Mouse (Mus musculus) adrenal gland, postnatal 10 days (tissue): ENCODE results near the gene Flcn. TPM values are rescaled to one million over a fixed set of nuclear protein-coding genes. Genes with fewer than 3 reads are reported as not detected.

Source experiments
- DNase-seq: peaks from one replicate; pipeline ENCODE4 v3.0.0; 2021; ENCODE audit warnings: mixed read lengths
- total RNA-seq, 2 experiments: library from RNA; stranded (reverse); gene quantifications; 2 replicates each; pipeline ENCODE4 v1.2.3; 2021

The Flcn gene
- total RNA-seq, 2 experiments from 2014 or later, result 33.3 to 51.3 TPM

DNA sequence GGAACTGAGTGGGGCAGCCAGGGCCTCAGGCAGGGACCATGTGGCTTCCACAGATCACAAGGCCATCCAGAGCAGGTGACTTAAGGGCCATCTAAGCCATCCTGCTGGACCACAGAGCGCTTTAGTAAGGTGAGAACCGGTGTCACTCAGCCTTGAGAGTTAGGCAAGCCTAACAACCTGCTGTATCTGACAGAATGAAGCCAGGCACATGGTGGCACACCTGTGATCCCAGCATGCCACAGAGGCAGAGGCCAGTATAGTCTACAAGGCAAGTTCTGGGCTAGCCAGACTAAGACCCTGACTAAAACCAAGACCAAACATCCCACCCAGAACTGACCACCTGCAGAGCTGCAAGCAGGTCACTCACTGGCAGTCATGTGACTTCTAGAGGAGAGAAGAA is 4.2 kb downstream of the Flcn start:
- DNase-seq, result no peak

DNA sequence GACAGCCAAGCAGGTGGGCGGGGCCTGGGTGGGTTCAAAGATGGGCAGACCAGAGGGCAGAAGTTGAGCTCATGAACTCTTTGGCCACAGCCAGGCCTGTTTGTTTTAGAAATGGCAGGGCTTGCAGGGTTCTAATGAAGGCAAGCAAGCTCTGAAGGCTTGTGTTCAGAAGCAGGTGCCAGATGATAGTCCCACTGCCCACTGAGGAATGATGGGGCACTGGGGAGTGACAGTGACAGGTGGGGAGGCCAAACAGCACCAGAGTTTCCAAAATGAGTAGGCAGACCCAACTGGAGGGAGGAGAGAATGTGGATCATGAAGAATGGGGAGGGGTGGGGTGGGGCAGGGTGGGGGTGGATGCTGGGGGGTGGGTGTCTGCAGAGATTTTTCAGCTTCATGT is 4.6 kb downstream of the Flcn start:
- DNase-seq, result no peak

DNA sequence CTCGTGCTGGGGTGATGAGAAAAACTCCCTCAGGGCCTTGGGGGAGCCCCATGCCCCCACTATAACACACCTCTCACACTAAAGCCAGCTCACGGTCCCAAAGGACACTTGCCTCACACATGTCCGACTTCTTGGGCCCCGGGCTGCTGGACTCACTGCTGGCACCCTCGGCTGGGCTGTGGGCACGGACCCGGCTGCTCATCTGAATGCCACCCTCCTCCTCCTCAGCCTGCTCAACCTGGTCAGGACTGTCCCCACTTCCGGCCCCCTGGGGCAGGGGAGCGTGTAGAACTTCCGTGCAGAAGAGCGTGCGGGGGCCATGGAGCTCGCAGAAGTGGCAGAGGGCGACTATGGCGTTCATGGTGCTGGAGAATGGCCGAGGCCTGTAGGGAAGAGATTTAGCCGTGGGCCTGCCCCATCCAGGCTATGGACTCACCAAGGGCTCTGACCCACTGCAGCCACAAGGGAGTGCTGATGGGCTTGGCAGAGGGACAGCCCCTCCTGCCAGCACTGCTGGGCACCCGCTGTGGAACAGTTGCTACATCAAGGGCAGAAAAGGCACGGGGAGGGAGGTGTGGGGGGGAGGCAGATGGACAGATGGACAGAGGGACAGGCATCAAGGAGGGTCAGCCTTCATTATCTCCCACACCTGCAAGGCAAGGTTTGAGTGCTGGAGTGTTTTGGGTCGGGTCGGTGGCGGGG is 5.3 kb downstream of the Flcn start:
- peak; percentile 78 for DNase-seq

DNA sequence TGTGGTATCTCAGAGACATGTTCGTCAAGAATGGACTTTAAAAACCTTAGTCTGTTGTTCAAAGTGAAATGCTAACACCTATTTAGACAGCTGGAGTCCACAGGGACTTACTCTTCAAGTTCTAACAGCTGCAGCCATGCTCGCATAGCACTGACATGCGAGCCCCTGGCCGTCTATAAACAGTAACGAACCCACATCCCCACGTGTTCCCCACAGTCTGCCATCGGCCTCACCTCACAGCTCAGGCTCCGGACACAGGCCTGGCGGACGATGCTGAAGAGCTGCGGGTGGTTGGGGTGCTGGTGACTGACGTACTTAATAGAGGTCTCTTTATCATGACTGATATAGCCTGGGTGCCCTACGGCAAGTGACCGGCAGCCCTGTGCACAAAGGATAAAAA is 6.3 kb downstream of the Flcn start:
- no peak for DNase-seq

- no peak for DNase-seq
Observed at GRCm38 (mm10) chr11:59801881-59802280, 7.9 kb downstream of the Flcn start.

DNA sequence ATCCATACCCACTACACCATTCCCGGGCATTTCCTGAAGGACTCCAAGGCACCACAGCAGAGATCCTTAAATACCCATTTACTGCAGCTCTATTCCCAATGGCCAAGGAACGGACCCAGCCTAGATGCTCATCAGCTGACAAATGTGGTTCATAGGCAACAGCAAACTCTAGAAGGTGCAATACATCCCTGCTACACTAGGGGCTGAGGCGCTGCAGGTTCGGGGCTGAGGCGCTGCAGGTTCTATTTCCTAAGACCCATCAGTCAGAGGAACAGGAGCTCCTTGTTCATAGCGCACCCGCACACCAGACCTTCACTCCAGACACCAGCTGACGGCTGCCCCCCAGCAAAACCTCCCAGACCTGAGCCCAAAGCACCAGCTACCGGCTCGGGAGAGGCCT is 9.4 kb downstream of the Flcn start:
- DNase-seq, result no peak

DNA sequence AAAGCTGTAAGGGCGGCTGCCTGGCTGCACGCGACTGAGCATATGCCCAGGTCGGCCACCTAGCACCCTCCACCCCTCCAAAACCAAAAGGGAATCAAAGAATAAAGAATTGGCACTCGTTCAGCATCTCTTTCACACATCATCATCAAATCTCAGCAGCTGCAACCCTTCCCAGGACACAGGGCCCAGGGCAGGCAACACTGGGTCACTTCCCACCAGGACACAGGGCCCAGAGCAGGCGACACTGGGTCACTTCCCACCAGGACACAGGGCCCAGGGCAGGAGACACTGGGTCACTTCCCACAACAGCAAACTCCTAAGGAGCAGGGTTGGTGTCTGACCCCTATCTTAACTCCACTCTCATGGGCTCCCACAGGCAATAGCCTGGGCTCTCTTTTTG is 16.4 kb downstream of the Flcn start:
- no peak for DNase-seq

- no peak for DNase-seq
Observed at GRCm38 (mm10) chr11:59789311-59789710, 20.5 kb downstream of the Flcn start.

- peak; percentile 81 for DNase-seq
Observed at GRCm38 (mm10) chr11:59787199-59787781, 22.5 kb downstream of the Flcn start, which contains the start of gene Pld6. Pld6 (minus strand) TSS chr11:59787645.

GRCm38 (mm10) chr11:59786444-59787198 is 23.2 kb downstream of the Flcn start:
- DNase-seq, result no peak

DNA sequence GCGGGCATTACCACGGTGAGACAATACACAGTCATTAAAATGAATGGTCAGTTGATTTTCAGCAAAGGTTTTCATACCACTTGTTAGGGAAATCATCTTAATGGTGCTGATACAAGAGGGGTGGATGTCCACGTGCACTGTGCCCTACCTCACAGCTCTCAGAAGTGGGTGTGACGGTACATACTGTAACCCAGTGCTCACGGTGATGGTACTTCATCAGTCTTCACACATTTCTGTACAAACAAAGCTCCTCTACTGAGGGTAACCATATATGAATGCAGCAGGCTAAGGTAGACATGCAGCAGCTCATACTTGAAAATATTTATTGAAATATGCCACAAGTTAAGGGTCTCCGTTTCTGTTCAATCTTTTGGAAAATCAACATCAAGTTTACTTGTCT is 26.2 kb downstream of the Flcn start:
- DNase-seq, result no peak

DNA sequence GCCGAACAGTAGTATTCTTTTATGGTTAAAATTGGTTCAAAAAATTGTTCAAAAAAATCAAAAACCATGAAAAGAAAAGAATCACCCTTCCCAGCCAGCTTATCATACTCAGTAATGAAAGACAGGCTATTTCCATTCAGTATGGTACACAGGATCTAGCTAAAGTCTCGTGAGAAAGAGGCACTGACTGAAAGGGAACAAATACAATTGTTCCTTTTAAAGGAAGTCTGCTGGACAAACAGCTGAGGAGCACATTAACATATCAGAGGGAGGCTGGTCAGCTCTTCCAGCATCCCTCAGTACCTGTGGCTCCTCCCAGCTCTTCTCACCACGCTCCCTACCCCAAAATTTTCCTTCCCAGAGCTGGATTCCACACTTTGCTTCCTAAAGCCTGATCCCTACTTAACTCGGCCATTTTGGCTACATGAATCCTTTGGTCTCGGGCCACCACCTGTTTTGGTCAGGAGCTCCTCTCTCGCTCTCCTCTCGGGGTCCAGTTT is 27.7 kb downstream of the Flcn start:
- no peak for DNase-seq

DNA sequence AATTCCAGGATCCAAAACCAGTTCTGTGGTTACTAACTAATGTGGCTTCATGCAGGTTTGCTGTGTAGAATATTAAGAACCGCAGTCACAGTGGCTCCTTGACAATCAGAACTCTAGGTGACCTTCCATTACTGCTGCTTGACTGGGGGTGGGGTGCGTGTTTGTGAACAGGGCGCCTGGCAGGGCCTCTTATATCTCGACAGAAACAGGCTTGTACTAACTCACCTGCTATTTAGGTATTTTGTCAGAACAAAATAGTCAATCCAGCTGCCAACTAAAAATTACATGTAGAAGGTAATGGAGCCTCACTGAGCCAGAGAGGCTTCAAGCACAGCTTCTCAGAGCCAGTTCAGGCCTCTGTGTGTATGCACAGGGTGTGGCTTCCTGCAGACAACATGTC is 29.6 kb downstream of the Flcn start:
- DNase-seq, result no peak

GRCm38 (mm10) chr11:59779406-59779805 is 30.4 kb downstream of the Flcn start:
- DNase-seq, result no peak

DNA sequence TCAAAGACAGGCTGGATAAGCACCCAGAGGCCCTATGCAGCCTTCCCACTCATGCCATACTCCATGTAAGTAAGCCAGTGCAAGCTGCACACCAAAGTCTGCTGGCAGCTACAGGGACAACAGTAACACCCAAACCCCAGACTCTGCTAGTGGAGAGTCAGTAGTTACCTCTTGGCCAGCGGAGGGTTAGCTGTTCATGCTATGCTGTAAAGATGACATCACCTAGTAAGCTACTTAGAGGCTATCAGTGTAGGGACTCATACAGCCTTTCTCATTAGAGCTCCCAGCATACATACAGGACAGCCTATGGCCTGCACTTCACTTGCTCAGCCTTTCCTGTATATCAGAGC is 31.0 kb downstream of the Flcn start:
- DNase-seq, result no peak

DNA sequence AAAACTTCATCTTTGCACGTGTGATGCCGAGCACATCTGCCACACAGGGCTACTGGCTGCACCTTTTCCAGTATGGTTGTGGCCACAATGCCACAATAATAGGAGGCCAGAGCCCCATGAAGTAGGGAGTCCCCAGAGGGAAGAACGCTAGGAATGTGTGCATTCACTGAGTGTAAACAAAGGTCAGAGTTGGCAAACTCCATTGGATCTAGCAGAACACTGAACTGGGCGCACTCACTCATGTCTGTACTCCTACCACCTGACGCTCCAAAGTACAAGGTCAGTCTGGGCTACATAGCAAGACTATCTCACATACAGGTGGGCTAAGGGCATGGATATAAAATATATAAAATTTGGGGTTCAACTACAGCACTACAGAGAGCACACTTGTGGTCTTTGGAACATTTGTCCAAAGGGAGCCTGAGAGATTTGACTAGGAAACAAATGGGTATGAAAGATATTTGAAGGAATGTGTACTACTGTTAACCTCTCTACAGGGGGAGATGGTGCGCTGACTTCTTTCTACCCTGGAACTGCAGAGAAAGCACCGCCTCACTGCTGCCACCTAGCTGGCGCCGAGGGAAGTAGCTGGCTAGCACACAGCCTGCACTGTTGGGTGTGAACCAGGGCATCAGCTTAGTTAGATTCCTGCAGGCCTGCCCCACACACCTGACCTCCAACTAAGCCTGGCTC is 31.5 kb downstream of the Flcn start:
- peak; percentile 88 for DNase-seq

DNA sequence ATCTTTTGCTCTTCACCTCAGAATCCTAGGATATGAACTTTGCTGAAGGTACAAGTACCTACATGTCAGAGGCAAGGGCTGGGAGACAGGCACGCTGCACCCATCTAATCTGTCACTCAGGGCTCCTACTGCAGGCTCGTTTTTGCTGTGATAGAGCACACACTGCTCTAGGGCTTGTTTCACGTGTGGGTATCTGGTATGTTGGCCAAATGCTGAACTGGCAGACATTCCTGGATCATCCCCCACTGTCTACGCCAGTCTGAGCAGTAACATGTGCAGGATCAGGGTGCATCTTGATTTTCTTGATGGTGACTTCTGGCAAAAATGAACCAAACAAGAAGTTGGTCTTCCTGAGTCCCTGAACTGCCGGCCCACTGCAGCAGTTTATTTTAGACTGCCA is 32.6 kb downstream of the Flcn start:
- DNase-seq, result no peak

GRCm38 (mm10) chr11:59775435-59776148 is 34.2 kb downstream of the Flcn start:
- no peak for DNase-seq

DNA sequence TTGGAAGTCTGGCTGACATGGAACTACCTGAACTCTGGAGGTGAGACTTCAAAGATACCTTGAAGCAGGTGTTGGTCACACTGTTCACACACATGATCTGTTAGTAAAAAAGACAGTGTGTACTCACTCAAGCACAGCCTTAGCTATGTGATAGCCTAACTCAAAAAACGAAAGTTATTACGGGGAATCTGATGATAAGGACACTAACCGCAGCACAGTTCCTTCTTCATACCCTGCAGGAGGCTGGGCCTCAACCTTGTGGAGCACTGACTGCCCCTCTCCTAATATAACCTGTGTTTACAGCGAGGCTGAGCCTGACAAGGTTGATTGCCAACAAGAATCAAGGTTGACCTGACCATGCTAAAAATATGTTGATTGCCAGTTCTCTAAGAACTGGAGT is 35.3 kb downstream of the Flcn start:
- DNase-seq, result no peak

GRCm38 (mm10) chr11:59772902-59773301 is 36.9 kb downstream of the Flcn start:
- DNase-seq, result no peak

DNA sequence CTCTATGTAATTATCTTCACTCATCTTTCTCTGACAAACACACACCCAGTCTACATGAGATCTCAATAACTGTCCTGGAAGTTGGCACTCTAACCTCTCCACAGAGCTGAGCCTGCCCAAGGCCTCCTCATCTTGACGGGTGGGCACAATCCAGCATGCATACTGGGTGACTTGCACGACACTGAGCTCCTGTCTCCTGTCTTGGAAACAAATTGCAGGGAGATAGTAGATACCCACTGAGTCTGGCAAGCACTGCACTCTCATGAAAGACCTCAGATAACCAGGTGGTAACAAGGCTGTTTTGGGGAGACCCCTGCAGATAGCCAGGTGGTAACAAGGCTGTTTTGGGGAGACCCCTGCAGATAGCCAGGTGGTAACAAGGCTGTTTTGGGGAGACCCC is 37.5 kb downstream of the Flcn start:
- DNase-seq, result no peak

DNA sequence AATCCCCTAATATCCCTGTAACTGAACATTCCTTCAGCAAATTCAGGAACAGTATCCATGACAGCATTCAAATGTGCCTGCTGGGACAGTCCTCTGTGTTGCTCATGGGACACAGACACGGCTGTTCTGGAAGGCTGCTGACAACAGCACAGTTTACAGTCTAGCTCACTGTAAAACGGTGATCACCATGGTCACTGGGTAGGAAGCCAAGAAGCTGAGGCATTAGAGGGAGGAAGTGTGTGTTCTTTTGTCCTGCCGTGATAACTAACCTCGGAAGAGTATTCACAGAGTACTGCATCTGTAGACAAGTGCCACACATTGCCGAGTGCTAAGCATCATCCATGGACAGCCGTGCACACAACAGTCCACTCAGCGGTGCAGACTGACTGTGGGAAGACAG is 39.1 kb downstream of the Flcn start:
- DNase-seq, result no peak
